Mouse (Mus musculus) mouse embryonic stem cell (cell line): ENCODE measurements around the gene 0610040J01Rik.

Source experiments
- in situ Hi-C, 2 experiments: fragments of 300-500 bp; cut with MboI; formaldehyde crosslinking; loops; 1 replicate in 1 of 2; 3 replicates in 1 of 2; pipeline ENCODE4 v1.14.3; 2019 to 2020; ENCODE audit warnings: low sequenced_read_pairs in 2 of 2, low pct_unique_long_range_greater_than_20kb in 1 of 2, mixed read lengths in 1 of 2; ENCODE audit not compliant: unreplicated experiment in 1 of 2

Gene 0610040J01Rik

GRCm38 (mm10) chr5:63930824-63931358, 118.7 kb downstream of the 0610040J01Rik start:
- in situ Hi-C loops = no loop called here

DNA sequence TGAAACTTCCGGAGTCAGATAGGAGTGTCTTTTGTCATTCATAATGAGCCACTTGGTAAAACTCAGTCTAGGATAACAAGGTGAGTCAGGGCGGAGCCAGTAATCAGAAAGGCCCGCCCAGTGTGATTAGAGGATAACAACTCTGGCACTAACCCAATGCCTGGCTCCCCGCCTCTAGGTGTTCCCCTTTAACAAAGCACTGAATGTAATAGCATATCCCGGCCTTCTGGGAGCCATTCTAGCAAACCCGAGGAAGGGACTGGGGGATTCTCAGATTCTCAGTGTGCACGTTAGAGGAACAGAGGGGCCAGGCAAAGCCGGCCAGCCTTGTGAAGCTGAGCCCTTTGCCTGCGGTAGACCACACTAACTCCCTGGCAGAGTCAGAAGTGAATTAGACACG, 120.7 kb downstream of the 0610040J01Rik start:
- in situ Hi-C loops = no loop called here

- in situ Hi-C loops = no loop called here
Measured at GRCm38 (mm10) chr5:63935581-63935980, 123.4 kb downstream of the 0610040J01Rik start.

DNA sequence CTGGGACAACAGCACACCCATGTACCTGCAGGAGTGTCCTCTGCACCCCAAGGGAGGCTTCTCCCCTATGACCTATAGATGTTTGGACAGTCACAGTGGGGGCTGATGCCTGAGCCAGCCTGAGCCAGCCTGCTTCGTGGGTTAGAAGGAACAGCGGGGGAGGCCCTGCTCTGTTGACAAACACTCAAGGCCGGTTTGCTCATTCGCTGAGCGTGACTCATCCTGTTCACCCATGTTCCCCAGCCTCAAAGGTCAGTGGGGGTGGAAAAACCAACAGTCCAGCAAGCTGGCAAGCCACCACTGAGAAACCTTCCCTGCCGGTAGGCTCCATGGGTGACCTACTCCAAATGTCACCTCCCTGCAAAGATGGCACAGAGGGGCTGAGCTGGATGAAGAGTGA, 124.6 kb downstream of the 0610040J01Rik start:
- in situ Hi-C loops = no loop called here

DNA sequence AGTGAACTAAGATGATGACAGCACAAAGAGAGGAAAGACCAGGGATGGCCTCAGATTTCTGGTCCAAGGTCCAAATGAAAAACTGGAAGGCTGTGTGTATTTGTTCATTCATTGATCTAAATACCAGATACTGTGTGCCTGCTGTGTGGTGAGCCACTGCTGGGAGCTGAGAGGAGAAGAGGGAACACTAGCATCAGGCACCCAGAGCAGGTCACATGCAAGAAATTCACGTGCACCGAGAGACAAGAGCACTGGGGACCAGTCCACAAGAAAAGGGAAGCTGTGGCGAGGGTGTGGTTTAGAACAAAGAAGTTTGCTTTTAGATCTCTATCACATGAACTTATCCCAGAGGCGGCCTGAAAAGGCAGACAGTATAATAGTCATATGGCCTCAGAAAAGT, 126.4 kb downstream of the 0610040J01Rik start:
- in situ Hi-C loops = no loop called here

DNA sequence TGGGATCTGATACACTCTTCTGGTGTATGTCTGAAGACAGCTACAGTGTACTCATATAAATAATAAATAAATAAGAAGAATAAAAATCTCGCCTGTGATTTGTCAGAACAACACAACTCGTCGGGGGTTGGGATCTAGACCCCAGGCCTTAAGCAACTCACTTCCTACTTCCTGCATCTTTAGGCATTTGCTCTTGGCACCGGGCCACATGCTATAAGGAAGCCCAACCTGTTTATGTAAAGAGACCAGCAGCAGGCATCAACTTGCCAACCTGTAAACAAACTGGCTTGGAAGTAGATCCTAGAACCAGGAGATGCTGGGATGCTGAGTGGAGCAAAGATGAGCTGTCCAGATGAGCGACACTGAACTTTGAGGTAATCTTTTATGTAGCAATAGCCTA, 129.7 kb downstream of the 0610040J01Rik start:
- in situ Hi-C loops = no loop called here

GRCm38 (mm10) chr5:63943291-63943690, 131.1 kb downstream of the 0610040J01Rik start:
- in situ Hi-C loops = no loop called here

GRCm38 (mm10) chr5:63947526-63947925, 135.4 kb downstream of the 0610040J01Rik start:
- in situ Hi-C loops = no loop called here

- in situ Hi-C loops = no loop called here
Measured at GRCm38 (mm10) chr5:63949195-63949594, 137.0 kb downstream of the 0610040J01Rik start.
